Mouse (Mus musculus) hindbrain, embryonic 16.5 days (tissue): ENCODE results near the gene Myadm. TPM values are rescaled to one million over a fixed set of nuclear protein-coding genes. Genes with fewer than 3 reads are reported as not detected.
"Not testable (repeated sequence)": the region's sequence is repeated elsewhere in the genome, so short reads cannot be mapped to it uniquely, and the experiment has no call there.

Source experiments
- ATAC-seq: fragments of 200-750 bp; cut with Nextera tagmentation; 2 replicates; pipeline ENCODE4 v1.8.0; 2017; ENCODE audit warnings: moderate TSS enrichment, moderate library complexity
- H3K27ac ChIP-seq: fragments of 300-500 bp; sonication (generic); 2 replicates; pipeline ENCODE4 v1.5.1; 2014; ENCODE audit warnings: low read depth, mild to moderate bottlenecking, control low read depth, low read length, moderate library complexity
- H3K27me3 ChIP-seq: fragments of 300-500 bp; sonication (generic); replicated peaks from 2 replicates; pipeline ENCODE4 v1.6.1; 2014; ENCODE audit warnings: low read length; ENCODE audit not compliant: control insufficient read depth, insufficient read depth
- H3K36me3 ChIP-seq: fragments of 300-500 bp; sonication (generic); 2 replicates; pipeline ENCODE4 v1.6.1; 2014; ENCODE audit warnings: mild to moderate bottlenecking, low read length, moderate library complexity, mixed read lengths; ENCODE audit not compliant: control insufficient read depth, insufficient read depth
- H3K4me1 ChIP-seq: fragments of 300-500 bp; sonication (generic); 2 replicates; pipeline ENCODE4 v1.6.1; 2014; ENCODE audit warnings: low read depth, low read length; ENCODE audit not compliant: control insufficient read depth, insufficient read depth
- H3K4me2 ChIP-seq: fragments of 300-500 bp; sonication (generic); 2 replicates; pipeline ENCODE4 v1.6.1; 2014; ENCODE audit warnings: mild to moderate bottlenecking, low read length, control low read depth, moderate library complexity
- H3K4me3 ChIP-seq: fragments of 300-500 bp; sonication (generic); 2 replicates; pipeline ENCODE4 v1.5.1; 2014; ENCODE audit warnings: mild to moderate bottlenecking, low read length, control low read depth, moderate library complexity
- H3K9ac ChIP-seq: fragments of 300-500 bp; sonication (generic); 2 replicates; pipeline ENCODE4 v1.6.1; 2014; ENCODE audit warnings: low read depth, mild to moderate bottlenecking, control low read depth, low read length, moderate library complexity
- H3K9me3 ChIP-seq: fragments of 300-500 bp; sonication (generic); 2 replicates; pipeline ENCODE4 v1.6.1; 2014; ENCODE audit warnings: mild to moderate bottlenecking, low read length, moderate library complexity; ENCODE audit not compliant: control insufficient read depth
- WGBS: fragments of 180-500 bp; shearing (Covaris S2); extraction: QIAGEN DNeasy Blood & Tissue Kit; methylation state at CpG from one replicate; pipeline ENCODE4 v1.1.7; 2014; 5-methylcytosine and 5-hydroxymethylcytosine counted together
- polyA plus RNA-seq: library from polyadenylated mRNA; unstranded; fragments of >200 nt; fragmentation: Nextera tagmentation; extraction: Ambion mirVana; gene quantifications from 2 replicates; pipeline ENCODE4 v1.2.1, GENCODE M21; 2015

Gene Myadm
- polyA plus RNA-seq, 1 experiment from 2014 or later, result 36.9 TPM

GRCm38 (mm10) chr7:3286036-3286435, 2.8 kb upstream of the Myadm start:
- ATAC-seq, result no peak

GRCm38 (mm10) chr7:3287186-3287585, 1.7 kb upstream of the Myadm start:
- Histone ChIP-seq H3K9me3 (no peaks in the 10 kb centered on the region), H3K4me1 (peaks cover 10% of the 10 kb centered on the region), H3K27me3 (no peaks in the 10 kb centered on the region), H3K4me2 (no peak overlapping the region), H3K27ac (no peak overlapping the region), H3K9ac (no peak overlapping the region), H3K36me3 (no peaks in the 10 kb centered on the region), H3K4me3 (no peak overlapping the region)
- 43% methylated on average over 7 of the region's 7 CpGs for WGBS
- no peak for ATAC-seq

More at GRCm38 (mm10) chr7:3286036-3286435, 2.8 kb upstream of the Myadm start:
- Histone ChIP-seq H3K9ac (no peak overlapping the region), H3K36me3 (no peaks in the 10 kb centered on the region), H3K4me1 (peaks cover 8% of the 10 kb centered on the region), H3K27me3 (no peaks in the 10 kb centered on the region), H3K9me3 (no peaks in the 10 kb centered on the region), H3K4me3 (no peak overlapping the region), H3K27ac (no peak overlapping the region), H3K4me2 (no peak overlapping the region)
- WGBS, result 90% methylated on average over 5 of the region's 5 CpGs

- peak overlapping the region; percentile 69 for H3K4me3 ChIP-seq
- H3K36me3 ChIP-seq, result peaks cover 6% of the 10 kb centered on the region; the same call in 1 of the 2 replicates
- no peaks in the 10 kb centered on the region for H3K9me3 ChIP-seq
- H3K4me2 ChIP-seq, result peak overlapping the region; percentile 75
- ATAC-seq, result peak; percentile 94
- H3K9ac ChIP-seq, result peak overlapping the region; percentile 92
- 1% methylated on average over 18 of the region's 18 CpGs for WGBS
- H3K27me3 ChIP-seq, result no peaks in the 10 kb centered on the region
- H3K4me1 ChIP-seq, result peaks cover 16% of the 10 kb centered on the region
- H3K27ac ChIP-seq, result peak overlapping the region; percentile 73
Observed at GRCm38 (mm10) chr7:3290257-3291033, 1.6 kb downstream of the Myadm start.

DNA sequence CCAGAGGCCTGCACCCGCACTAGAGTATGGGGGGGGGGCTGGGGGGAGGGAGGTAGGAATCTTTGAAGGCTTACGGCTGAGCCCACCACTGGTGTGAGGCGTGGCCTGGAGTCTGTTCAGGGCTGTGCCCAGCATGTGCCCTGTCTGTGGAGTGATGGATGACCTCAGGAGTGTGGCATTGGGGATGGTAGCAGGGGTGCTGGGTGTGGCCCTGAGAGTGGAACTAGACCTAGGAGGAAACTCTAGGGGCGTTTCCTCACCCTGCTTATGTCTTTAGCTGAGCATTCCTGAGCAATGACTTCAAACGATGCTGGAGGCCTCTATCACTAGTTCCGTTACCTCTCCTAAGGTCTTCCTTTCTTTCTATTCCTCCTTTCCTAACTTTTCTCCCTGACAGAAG, 2.3 kb downstream of the Myadm start:
- H3K27me3 ChIP-seq, result no peaks in the 10 kb centered on the region
- ATAC-seq, result peak; percentile 2
- peaks cover 6% of the 10 kb centered on the region for H3K36me3 ChIP-seq
- H3K4me1 ChIP-seq, result peaks cover 16% of the 10 kb centered on the region
- no peaks in the 10 kb centered on the region for H3K9me3 ChIP-seq
- H3K27ac ChIP-seq, result no peak overlapping the region
- WGBS, result 34% methylated on average over 6 of the region's 6 CpGs
- H3K4me2 ChIP-seq, result peak overlapping the region; percentile 75
- peak overlapping the region; percentile 69 for H3K4me3 ChIP-seq
- peak overlapping the region; percentile 58 for H3K9ac ChIP-seq

DNA sequence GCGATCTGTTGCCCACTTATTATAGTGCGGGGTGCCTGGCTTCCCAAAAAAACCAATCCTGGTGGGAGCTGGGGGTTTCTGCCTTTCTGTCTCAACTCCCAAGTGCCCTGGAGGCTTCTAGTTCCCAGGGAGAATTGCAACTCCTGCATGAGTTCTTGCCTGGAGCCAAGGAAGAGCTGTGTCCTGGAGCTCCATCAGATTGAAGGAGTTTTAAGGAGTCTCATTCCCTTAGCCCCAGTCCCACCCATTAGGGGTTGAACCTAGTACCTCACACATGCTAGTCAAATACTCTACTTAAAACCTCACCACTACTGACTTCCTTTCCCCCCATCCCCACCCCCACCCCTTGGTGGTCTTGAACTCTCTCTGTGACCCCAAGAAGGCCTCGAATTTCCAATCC, 2.9 kb downstream of the Myadm start:
- Histone ChIP-seq H3K4me3 (no peak overlapping the region), H3K36me3 (peaks cover 11% of the 10 kb centered on the region), H3K27ac (no peak overlapping the region), H3K4me2 (peak overlapping the region; percentile 75), H3K9ac (no peak overlapping the region), H3K9me3 (no peaks in the 10 kb centered on the region), H3K4me1 (peaks cover 16% of the 10 kb centered on the region), H3K27me3 (no peaks in the 10 kb centered on the region)
- 74% methylated on average over 3 of the region's 3 CpGs for WGBS
- ATAC-seq, result no peak

DNA sequence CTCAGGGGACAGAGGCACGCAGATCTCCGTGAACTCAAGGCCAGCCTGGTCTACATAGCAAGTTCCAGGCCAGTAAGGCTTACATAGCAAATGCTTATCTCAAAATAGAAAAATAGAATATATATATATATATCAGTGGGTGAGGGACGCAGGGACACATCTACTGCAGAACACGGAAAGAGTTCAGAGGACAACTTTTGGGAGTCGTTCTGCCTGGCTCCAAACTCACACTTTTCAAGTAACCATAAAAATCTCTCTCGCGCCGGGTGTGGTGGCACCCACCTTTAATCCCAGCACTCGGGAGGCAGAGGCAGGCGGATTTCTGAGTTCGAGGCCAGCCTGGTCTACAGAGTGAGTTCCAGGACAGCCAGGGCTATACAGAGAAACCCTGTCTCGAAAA, 3.4 kb downstream of the Myadm start:
- ATAC-seq, H3K27ac ChIP-seq, H3K27me3 ChIP-seq, H3K9me3 ChIP-seq, H3K4me3 ChIP-seq, H3K9ac ChIP-seq: not testable (repeated sequence)
- peak overlapping the region; percentile 50; the same call in 1 of the 2 replicates for H3K4me2 ChIP-seq
- WGBS, result 80% methylated on average over 11 of the region's 12 CpGs
- peaks cover 16% of the 10 kb centered on the region for H3K36me3 ChIP-seq
- H3K4me1 ChIP-seq, result peaks cover 16% of the 10 kb centered on the region

DNA sequence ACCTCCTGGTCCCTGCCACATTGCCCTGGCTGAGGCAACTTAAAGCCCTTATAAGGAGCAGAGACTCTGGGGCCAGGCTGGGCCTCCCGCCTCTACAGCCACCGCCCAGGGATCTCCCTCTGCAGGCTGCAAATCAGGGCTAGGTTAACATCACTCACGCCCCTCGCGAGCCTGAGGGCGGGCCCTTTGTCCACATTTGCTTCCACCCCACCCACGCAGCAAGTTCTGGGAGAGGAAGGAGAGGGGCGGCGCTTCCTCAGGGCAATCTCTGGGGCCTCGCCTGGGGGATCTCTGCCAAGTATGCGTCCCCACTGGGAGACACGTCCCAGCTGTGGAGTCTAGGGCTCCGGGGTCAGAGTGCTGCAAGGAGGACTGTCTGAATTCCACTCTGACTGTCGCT, 3.9 kb downstream of the Myadm start:
- 0 out of 2 replicates have a peak overlapping the region, but pooled peaks have one; percentile 12 for H3K27ac ChIP-seq

DNA sequence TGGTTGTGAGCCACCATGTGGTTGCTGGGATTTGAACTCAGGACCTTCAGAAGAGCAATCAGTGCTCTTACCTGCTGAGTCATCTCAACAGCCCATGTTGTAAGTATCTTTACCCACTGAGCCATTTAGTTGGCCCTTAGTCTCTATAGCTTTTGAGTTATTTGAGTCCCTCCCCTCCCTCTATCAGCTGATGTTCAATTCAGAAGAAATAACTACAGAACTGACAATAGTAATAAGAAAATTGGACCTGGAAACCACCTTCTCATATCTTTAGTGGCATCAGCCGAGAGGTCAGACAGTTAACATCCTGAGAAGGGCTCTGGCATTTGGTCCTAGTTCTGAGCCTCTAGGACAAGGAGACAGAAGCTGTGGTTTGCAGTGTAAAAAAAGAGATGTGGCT, 5.9 kb downstream of the Myadm start:
- 91% methylated on average over 1 of the region's 1 CpGs for WGBS
- H3K9me3 ChIP-seq, result no peaks in the 10 kb centered on the region
- H3K4me1 ChIP-seq, result peaks cover 16% of the 10 kb centered on the region
- no peak overlapping the region for H3K9ac ChIP-seq
- no peak overlapping the region for H3K4me2 ChIP-seq
- H3K27me3 ChIP-seq, result 0 out of 2 replicates have a peak, but pooled peaks cover 4% of the 10 kb centered on the region
- peaks cover 23% of the 10 kb centered on the region for H3K36me3 ChIP-seq
- H3K27ac ChIP-seq, result no peak overlapping the region
- no peak for ATAC-seq
- no peak overlapping the region for H3K4me3 ChIP-seq

More for the DNA sequence above, 3.9 kb downstream of the Myadm start:
- Histone ChIP-seq H3K4me1 (peaks cover 16% of the 10 kb centered on the region), H3K36me3 (peaks cover 21% of the 10 kb centered on the region), H3K27me3 (no peaks in the 10 kb centered on the region), H3K4me3 (peak overlapping the region; percentile 30), H3K9ac (peak overlapping the region; percentile 45), H3K4me2 (peak overlapping the region; percentile 50), H3K9me3 (no peaks in the 10 kb centered on the region)
- no peak for ATAC-seq
- 3% methylated on average over 14 of the region's 14 CpGs for WGBS

- no peak for ATAC-seq
- Histone ChIP-seq H3K4me1 (peaks cover 13% of the 10 kb centered on the region), H3K27me3 (0 out of 2 replicates have a peak, but pooled peaks cover 4% of the 10 kb centered on the region), H3K27ac (no peak overlapping the region), H3K36me3 (peaks cover 24% of the 10 kb centered on the region), H3K4me2 (no peak overlapping the region), H3K9ac (no peak overlapping the region), H3K4me3 (no peak overlapping the region), H3K9me3 (no peaks in the 10 kb centered on the region)
- WGBS, result 91% methylated on average over 5 of the region's 5 CpGs
Observed at GRCm38 (mm10) chr7:3295321-3296110, 6.6 kb downstream of the Myadm start.
